Mouse (Mus musculus): ENCODE results near the gene Eri3. TPM values are rescaled to one million over a fixed set of nuclear protein-coding genes. Genes with fewer than 3 reads are reported as not detected.

The Eri3 gene
- 44.1 and 49.2 TPM in 2 replicates for polyA plus RNA-seq (2012; rRNA removed)

- peak; percentile 96 for DNase-seq (ENCODE audit: low read depth, low spot score)
- WGBS = under 1% methylated on average over 53 of the region's 53 CpGs
Observed at GRCm38 (mm10) chr4:117550140-117550851, at the start of gene Eri3. Gene Eri3, plus strand, starts transcription at chr4:117550365.

GRCm38 (mm10) chr4:117518246-117518645 lies 31.9 kb upstream of the Eri3 start:
- no peak for DNase-seq (ENCODE audit: low read depth, low spot score)
- 84% methylated on average over 4 of the region's 4 CpGs for WGBS

- DNase-seq (ENCODE audit: low read depth, low spot score) = no peak
- WGBS = 54% methylated on average over 2 of the region's 2 CpGs
Observed at GRCm38 (mm10) chr4:117521350-117521749, 28.8 kb upstream of the Eri3 start.

DNA sequence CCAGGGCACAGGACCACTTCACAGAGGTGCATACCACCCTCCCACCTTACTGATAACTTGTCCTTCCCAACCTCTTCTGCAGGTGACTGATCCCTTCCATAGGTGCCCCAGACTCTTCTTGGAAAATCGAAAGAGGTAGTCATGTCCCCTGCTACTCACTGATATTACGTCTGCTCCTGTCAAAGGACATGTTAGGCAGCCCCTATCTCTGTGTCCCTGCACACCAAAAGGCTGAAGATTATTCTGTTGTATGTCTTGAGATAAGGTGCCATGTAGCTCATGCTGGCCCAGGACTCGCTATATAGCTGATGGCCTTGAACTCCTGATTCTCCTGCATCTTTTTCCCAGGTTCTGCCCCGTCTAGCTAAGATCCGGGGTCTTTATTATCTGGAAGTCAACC lies 24.2 kb upstream of the Eri3 start:
- no peak for DNase-seq (ENCODE audit: low read depth, low spot score)
- WGBS = 87% methylated on average over 5 of the region's 5 CpGs

GRCm38 (mm10) chr4:117527116-117527899 lies 22.9 kb upstream of the Eri3 start:
- 62% methylated on average over 9 of the region's 9 CpGs for WGBS
- DNase-seq (ENCODE audit: low read depth, low spot score) = no peak

DNA sequence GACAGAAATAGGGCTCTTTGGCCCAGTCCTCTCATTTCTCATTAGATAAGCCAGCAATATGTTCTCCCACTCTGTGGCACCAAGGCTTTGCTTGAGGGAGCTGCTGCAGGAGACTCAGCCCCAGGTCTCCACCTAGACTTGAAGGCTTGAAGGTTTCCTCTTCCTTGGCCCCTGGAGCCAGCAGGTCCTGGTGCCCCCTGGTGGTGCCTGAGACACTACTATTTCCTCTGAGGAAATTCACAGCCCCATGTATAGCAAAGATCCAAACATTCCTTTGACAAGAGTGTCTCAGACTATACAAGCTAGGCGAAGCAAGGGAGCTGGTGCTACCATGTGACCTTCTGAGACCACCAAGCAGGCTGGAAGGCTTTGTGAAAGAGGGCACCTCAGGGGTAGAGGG lies 22.2 kb upstream of the Eri3 start:
- peak; percentile 21 for DNase-seq (ENCODE audit: low read depth, low spot score)
- 17% methylated on average over 1 of the region's 1 CpGs for WGBS

DNA sequence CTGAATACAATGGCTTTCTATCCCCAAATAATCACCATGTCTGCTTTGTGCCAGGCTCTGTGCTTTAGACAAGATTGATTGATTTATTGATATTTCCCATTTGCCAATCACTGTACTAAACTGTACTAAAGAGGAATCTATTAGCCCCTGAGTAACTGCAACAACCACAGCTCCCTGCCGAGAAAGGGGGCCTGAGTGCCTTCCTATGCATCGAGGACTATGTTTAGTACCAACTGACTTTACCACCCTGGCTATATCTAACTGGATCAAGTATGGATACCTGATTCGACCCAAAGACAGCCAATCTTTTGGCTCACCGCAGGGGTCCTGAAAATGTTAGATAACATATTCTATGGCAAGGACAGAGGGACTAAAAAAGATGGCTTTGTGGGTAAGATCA lies 20.3 kb upstream of the Eri3 start:
- DNase-seq (ENCODE audit: low read depth, low spot score) = no peak
- WGBS = 84% methylated on average over 4 of the region's 4 CpGs

- 67% methylated on average over 9 of the region's 9 CpGs for WGBS
- DNase-seq (ENCODE audit: low read depth, low spot score) = no peak
Observed at GRCm38 (mm10) chr4:117535496-117536200, 14.5 kb upstream of the Eri3 start.

- WGBS = 81% methylated on average over 7 of the region's 7 CpGs
- no peak for DNase-seq (ENCODE audit: low read depth, low spot score)
Observed at GRCm38 (mm10) chr4:117537002-117537401, 13.2 kb upstream of the Eri3 start.

- 81% methylated on average over 8 of the region's 8 CpGs for WGBS
- DNase-seq (ENCODE audit: low read depth, low spot score) = no peak
Observed at GRCm38 (mm10) chr4:117539329-117539980, 10.7 kb upstream of the Eri3 start.

GRCm38 (mm10) chr4:117540571-117540970 lies 9.6 kb upstream of the Eri3 start:
- 59% methylated on average over 5 of the region's 5 CpGs for WGBS

GRCm38 (mm10) chr4:117545448-117545847 lies 4.7 kb upstream of the Eri3 start:
- 77% methylated on average over 3 of the region's 3 CpGs for WGBS
- no peak for DNase-seq (ENCODE audit: low read depth, low spot score)

More at GRCm38 (mm10) chr4:117540571-117540970, 9.6 kb upstream of the Eri3 start:
- DNase-seq (ENCODE audit: low read depth, low spot score) = no peak

DNA sequence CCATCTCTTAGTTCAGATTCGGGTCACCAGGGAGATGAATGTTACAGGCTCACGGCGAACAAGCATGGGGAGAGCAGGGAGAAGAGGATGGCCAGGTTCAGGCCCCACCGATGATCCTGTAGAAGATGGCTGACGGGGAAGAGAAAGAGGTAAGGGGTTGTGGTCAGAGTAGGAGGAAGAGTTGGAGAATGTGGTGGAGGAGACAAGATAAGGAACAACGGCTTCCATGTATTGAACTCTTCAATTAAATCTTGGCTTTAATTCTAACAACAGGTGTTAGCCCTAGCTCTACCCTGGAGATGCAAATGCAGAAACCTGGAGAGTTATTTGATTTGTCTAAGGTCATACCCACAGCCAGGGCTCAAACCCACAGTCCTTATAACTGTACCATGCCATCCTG lies 3.5 kb upstream of the Eri3 start:
- WGBS = 83% methylated on average over 6 of the region's 6 CpGs

DNA sequence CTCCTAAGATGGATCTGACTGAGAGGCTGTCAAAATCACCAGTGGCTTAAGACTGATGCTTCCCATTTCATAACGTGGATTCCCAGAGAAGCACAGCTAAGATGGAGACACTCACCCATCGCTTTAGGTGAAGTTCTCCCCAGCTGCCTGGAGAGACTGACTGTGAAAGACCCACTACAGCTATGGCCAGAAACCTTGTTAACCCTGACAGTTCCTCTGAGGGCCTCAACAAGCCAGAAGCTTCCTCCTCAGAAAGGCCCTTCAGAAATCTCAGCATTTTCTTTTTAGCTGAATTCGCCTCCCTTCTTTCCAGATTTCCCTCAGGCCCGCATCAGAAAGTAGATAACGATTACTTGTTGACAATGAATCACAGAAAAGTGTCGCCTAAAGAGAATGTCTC lies 589 bp upstream of the Eri3 start:
- 45% methylated on average over 6 of the region's 6 CpGs for WGBS

More for the DNA sequence above, 3.5 kb upstream of the Eri3 start:
- no peak for DNase-seq (ENCODE audit: low read depth, low spot score)

DNA sequence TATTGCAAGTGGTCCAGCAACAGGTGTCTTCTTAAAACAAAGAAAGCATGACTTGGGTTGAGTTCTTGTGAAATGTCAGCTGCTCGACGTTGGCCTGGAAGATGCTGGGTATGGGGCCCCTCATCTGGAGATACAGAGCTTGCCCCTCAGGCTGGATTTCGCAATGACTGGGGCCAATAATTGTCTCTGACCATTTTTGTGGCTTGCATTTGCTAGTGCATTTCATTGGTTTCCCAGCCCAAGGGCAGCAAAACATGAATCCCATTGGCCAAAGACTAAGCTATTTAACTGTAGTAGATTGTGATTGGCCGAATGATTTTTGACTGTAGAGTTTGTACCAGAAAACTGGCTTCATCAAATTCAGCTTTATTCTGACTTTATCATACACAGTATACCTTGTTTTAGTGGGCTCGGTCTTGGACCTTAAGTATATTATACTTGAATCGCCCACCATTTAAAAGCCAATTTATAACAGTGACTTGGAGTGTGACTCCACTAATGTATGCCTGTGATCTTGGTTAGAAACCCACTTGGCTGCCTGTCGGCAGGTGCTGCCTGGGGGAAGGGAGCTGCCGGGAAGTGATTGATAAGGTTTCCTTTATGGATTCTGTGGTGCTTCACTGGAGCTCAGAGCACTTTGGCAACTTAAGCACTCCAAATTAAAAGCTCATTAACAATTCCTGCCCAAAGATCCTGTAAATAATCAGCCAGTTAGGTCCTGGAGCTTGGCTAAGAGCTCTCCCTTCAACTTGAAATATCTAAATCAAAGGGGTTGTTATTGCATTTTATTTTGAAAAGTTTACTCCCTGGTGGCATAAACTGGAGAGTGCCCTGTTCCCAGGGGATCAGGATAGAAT lies 1.2 kb downstream of the Eri3 start:
- no peak for DNase-seq (ENCODE audit: low read depth, low spot score)
- 61% methylated on average over 8 of the region's 8 CpGs for WGBS

More for the DNA sequence above, 589 bp upstream of the Eri3 start:
- DNase-seq (ENCODE audit: low read depth, low spot score) = no peak

DNA sequence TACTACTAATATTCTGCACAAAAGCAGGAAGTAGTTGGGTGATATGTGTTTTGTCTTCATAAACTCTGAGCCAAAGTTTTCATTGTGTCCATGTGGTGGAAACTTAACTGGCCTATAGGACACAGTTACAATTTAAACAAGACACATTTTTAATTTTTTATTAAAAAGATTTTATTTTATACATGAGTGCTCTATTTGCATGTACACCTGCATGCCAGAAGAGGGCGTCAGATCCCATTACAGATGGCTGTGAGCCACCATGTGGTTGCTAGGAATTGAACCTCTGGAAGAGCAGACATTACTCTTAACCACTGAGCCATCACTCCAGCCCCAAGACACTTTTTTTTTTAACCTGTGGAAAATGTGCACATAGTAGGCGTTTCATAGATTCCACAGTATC lies 5.3 kb downstream of the Eri3 start:
- no peak for DNase-seq (ENCODE audit: low read depth, low spot score)
- 62% methylated on average over 2 of the region's 2 CpGs for WGBS

- 72% methylated on average over 5 of the region's 5 CpGs for WGBS
- DNase-seq (ENCODE audit: low read depth, low spot score) = no peak
Observed at GRCm38 (mm10) chr4:117556372-117556771, 6.2 kb downstream of the Eri3 start.

GRCm38 (mm10) chr4:117557068-117557645 lies 7.0 kb downstream of the Eri3 start:
- no peak for DNase-seq (ENCODE audit: low read depth, low spot score)
- 67% methylated on average over 5 of the region's 5 CpGs for WGBS

DNA sequence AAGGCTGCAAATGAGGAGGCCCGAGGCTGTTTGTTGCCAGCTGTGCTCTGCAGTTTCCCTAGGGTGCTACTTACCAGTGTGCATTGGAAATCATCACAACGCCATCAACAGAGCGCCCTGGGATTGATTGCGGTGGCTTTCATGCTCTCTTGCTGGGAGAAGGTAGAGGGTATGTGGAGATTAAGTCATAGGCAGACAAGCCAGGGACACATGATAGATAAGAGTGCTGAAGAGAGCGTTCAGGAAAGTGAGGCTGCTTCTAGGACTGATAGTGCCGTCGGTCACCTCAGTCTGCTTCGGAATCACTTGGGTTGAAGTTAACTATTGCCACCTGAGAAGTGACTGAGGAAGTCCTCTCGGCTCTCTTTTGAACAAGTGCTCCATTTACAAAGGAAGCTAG lies 13.8 kb downstream of the Eri3 start:
- 91% methylated on average over 9 of the region's 9 CpGs for WGBS
- no peak for DNase-seq (ENCODE audit: low read depth, low spot score)

All from large intestine, adult 2 months (tissue).